Mouse (Mus musculus) MEL (cell line): ENCODE measurements around the gene Mt2. TPM values are rescaled to one million over a fixed set of nuclear protein-coding genes. Genes with fewer than 3 reads are reported as not detected.
A peak's percentile ranks its signal among the peaks of the same experiment; 100 is the strongest.
"Not testable (repeated sequence)": the region's sequence is repeated elsewhere in the genome, so short reads cannot be mapped to it uniquely, and the experiment has no call there.

ENCODE experiments used
- DNase-seq: peaks from one replicate; pipeline ENCODE4 v3.0.0; 2011; ENCODE audit warnings: low read depth, low spot score
- H3K27ac ChIP-seq: 2 replicates; pipeline ENCODE4 v1.5.1; 2012; ENCODE audit warnings: low read depth, mild to moderate bottlenecking, control low read depth, low read length, moderate library complexity; ENCODE audit not compliant: control insufficient read depth
- H3K27me3 ChIP-seq, 2 experiments: fragments of 150-350 bp in 1 of 2; sonication (generic) in 1 of 2; 2 replicates each; pipeline ENCODE4 v1.6.1; 2012; ENCODE audit warnings: low read length in 2 of 2, mild to moderate bottlenecking in 2 of 2, improper control_type of control experiment in 1 of 2, moderate library complexity in 1 of 2; ENCODE audit not compliant: insufficient read depth in 2 of 2, control insufficient read depth in 1 of 2
- H3K36me3 ChIP-seq, 2 experiments: 2 replicates each; pipeline ENCODE4 v1.6.1; 2012 to 2014; ENCODE audit warnings: low read length in 2 of 2, improper control_type of control experiment in 1 of 2, inconsistent platforms in 1 of 2, mild to moderate bottlenecking in 1 of 2; ENCODE audit not compliant: insufficient read depth in 2 of 2, control insufficient read depth in 1 of 2
- H3K4me1 ChIP-seq, 2 experiments: fragments of 150-350 bp in 1 of 2; sonication (generic) in 1 of 2; 2 replicates each; pipeline ENCODE4 v1.6.1; 2012; ENCODE audit warnings: low read length in 2 of 2, improper control_type of control experiment in 1 of 2, mild to moderate bottlenecking in 1 of 2; ENCODE audit not compliant: insufficient read depth in 2 of 2, control insufficient read depth in 1 of 2
- H3K4me3 ChIP-seq, 2 experiments: fragments of 150-350 bp in 1 of 2; sonication (generic) in 1 of 2; 2 replicates each; pipeline ENCODE4 v1.5.1; 2012; ENCODE audit warnings: low read depth in 2 of 2, low read length in 2 of 2, mild to moderate bottlenecking in 2 of 2, moderate library complexity in 2 of 2, control low read depth in 1 of 2, improper control_type of control experiment in 1 of 2; ENCODE audit not compliant: control insufficient read depth in 1 of 2, insufficient read depth in 1 of 2
- H3K79me2 ChIP-seq: 2 replicates; pipeline ENCODE4 v1.6.1; 2012; ENCODE audit warnings: mild to moderate bottlenecking, low read length, moderate library complexity; ENCODE audit not compliant: control insufficient read depth, poor library complexity, insufficient read depth
- H3K9ac ChIP-seq: 2 replicates; pipeline ENCODE4 v1.6.1; 2012; ENCODE audit warnings: low read depth, mild to moderate bottlenecking, control low read depth, low read length, moderate library complexity; ENCODE audit not compliant: control insufficient read depth, poor library complexity, severe bottlenecking
- H3K9me3 ChIP-seq: fragments of 150-350 bp; sonication (generic); replicated peaks from 2 replicates; pipeline ENCODE4 v1.6.1; 2012; ENCODE audit warnings: mild to moderate bottlenecking, low read length, improper control_type of control experiment, moderate library complexity; ENCODE audit not compliant: insufficient read depth
- BHLHE40 ChIP-seq: IDR thresholded peaks from 2 replicates; pipeline ENCODE4 v1.6.1; 2012; ENCODE audit warnings: low read depth, mild to moderate bottlenecking, inconsistent platforms, low read length, improper control_type of control experiment, borderline replicate concordance
- CTCF ChIP-seq, 3 experiments: IDR thresholded peaks in 2 of 3; conservative IDR thresholded peaks in 1 of 3; 2 replicates each; pipeline ENCODE4 v1.5.1; 2011 to 2012; ENCODE audit warnings: low read length in 3 of 3, low read depth in 2 of 3, mild to moderate bottlenecking in 2 of 3, improper control_type of control experiment in 1 of 3, inconsistent platforms in 1 of 3, mixed read lengths in 1 of 3, moderate library complexity in 1 of 3; ENCODE audit not compliant: control insufficient read depth in 1 of 3, insufficient read depth in 1 of 3, poor library complexity in 1 of 3, severe bottlenecking in 1 of 3
- EP300 ChIP-seq, 2 experiments: IDR thresholded peaks; 2 replicates each; pipeline ENCODE4 v1.6.1; 2011; ENCODE audit warnings: improper control_type of control experiment in 2 of 2, low read length in 2 of 2, low read depth in 1 of 2, mild to moderate bottlenecking in 1 of 2
- KAT2A ChIP-seq: conservative IDR thresholded peaks from 2 replicates; pipeline ENCODE4 v1.6.1; 2012; ENCODE audit warnings: low read depth, low read length, improper control_type of control experiment, inconsistent platforms
- MAZ ChIP-seq: IDR thresholded peaks from 2 replicates; pipeline ENCODE4 v1.6.1; 2012; ENCODE audit warnings: low read depth, mild to moderate bottlenecking, inconsistent platforms, low read length, improper control_type of control experiment
- MYC ChIP-seq: IDR thresholded peaks from 2 replicates; pipeline ENCODE4 v1.6.1; 2011; ENCODE audit warnings: low read depth, mild to moderate bottlenecking, low read length, improper control_type of control experiment, moderate library complexity
- POLR2AphosphoS2 ChIP-seq: IDR thresholded peaks from 2 replicates; pipeline ENCODE4 v1.6.1; 2011; ENCODE audit warnings: low read length, improper control_type of control experiment
- RAD21 ChIP-seq: IDR thresholded peaks from 2 replicates; pipeline ENCODE4 v1.6.1; 2011; ENCODE audit warnings: mild to moderate bottlenecking, low read depth, low read length, improper control_type of control experiment
- RCOR1 ChIP-seq: IDR thresholded peaks from 2 replicates; pipeline ENCODE4 v1.6.1; 2012; ENCODE audit warnings: low read depth, mild to moderate bottlenecking, inconsistent platforms, low read length, improper control_type of control experiment
- SIN3A ChIP-seq: IDR thresholded peaks from 2 replicates; pipeline ENCODE4 v1.6.1; 2012; ENCODE audit warnings: low read length, improper control_type of control experiment, inconsistent platforms
- SMC3 ChIP-seq: IDR thresholded peaks from 2 replicates; pipeline ENCODE4 v1.6.1; 2011; ENCODE audit warnings: low read depth, low read length, improper control_type of control experiment
- USF1 ChIP-seq: IDR thresholded peaks from 2 replicates; pipeline ENCODE4 v1.6.1; 2014; ENCODE audit warnings: low read depth, mild to moderate bottlenecking, inconsistent platforms, low read length, improper control_type of control experiment, moderate library complexity
- USF2 ChIP-seq, 2 experiments: IDR thresholded peaks; 2 replicates each; pipeline ENCODE4 v1.6.1; 2011 to 2012; ENCODE audit warnings: improper control_type of control experiment in 2 of 2, low read length in 2 of 2, borderline replicate concordance in 1 of 2, inconsistent platforms in 1 of 2, low read depth in 1 of 2, mild to moderate bottlenecking in 1 of 2; ENCODE audit not compliant: insufficient read depth in 1 of 2
- ZC3H11A ChIP-seq: IDR thresholded peaks from 2 replicates; pipeline ENCODE4 v1.6.1; 2012; ENCODE audit warnings: low read depth, mild to moderate bottlenecking, inconsistent platforms, low read length, improper control_type of control experiment
- ZNF384 ChIP-seq: IDR thresholded peaks from 2 replicates; pipeline ENCODE4 v1.6.1; 2012; ENCODE audit warnings: low read depth, mild to moderate bottlenecking, inconsistent platforms, low read length, improper control_type of control experiment
- polyA plus RNA-seq, 2 experiments: library from polyadenylated mRNA; stranded (reverse) in 1 of 2; unstranded in 1 of 2; fragments of >175 nt in 1 of 2; fragments of >200 nt in 1 of 2; gene quantifications; 2 replicates each; pipeline versions ENCODE4 v1.2.1 to v1.2.4; 2012; ENCODE audit warnings: low replicate concordance in 2 of 2, low read depth in 1 of 2; ENCODE audit not compliant: insufficient read length in 2 of 2, insufficient read depth in 1 of 2, missing spikeins in 1 of 2
- total RNA-seq: library from RNA; depleted of rRNA; stranded (reverse); fragments of 300-350 nt; gene quantifications from 2 replicates; pipeline ENCODE4 v1.2.3, GENCODE M21; 2012

Gene Mt2
- total and polyA plus RNA-seq, 3 experiments: 469 to 2,013 TPM; not detected in 1

- no peaks in the 10 kb centered on the region for H3K9me3 ChIP-seq
- DNase-seq: no peak
- peaks cover 6 to 18% of the 10 kb centered on the region in 2 experiments for H3K4me1 ChIP-seq
- no peaks in the 10 kb centered on the region for H3K27me3 ChIP-seq
- TF ChIP-seq USF1 (no peak), MAZ (no peak)
- H3K4me3 ChIP-seq: no peak overlapping the region
- no peaks in the 10 kb centered on the region for H3K79me2 ChIP-seq
- H3K9ac ChIP-seq: no peak overlapping the region
- H3K36me3 ChIP-seq: peaks cover 0 to 13% of the 10 kb centered on the region in 2 experiments; a peak in 2 of 4 replicates
- no peak overlapping the region for H3K27ac ChIP-seq
These were observed 17.9 kb upstream of the Mt2 start for GRCm38 (mm10) chr8:94154537-94154936.

- Histone ChIP-seq H3K36me3 (peaks cover 0 to 9% of the 10 kb centered on the region in 2 experiments; a peak in 2 of 4 replicates), H3K27ac (no peak overlapping the region), H3K4me3 (0 out of 4 replicates have a peak overlapping the region, but pooled peaks of 1 of the 2 experiments have one; percentile 19), H3K9me3 (no peaks in the 10 kb centered on the region), H3K4me1 (peaks cover 6 to 14% of the 10 kb centered on the region in 2 experiments), H3K9ac (no peak overlapping the region), H3K79me2 (no peaks in the 10 kb centered on the region), H3K27me3 (no peaks in the 10 kb centered on the region)
- TF ChIP-seq USF2 (IDR thresholded peaks at IDR 0.05; ENCODE audit: borderline replicate concordance in 1 of 2, insufficient read depth in 1 of 2, low read depth in 1 of 2, low read length in 2 of 2): no peak
- peak; percentile 58 for DNase-seq
These were observed 16.4 kb upstream of the Mt2 start for GRCm38 (mm10) chr8:94156092-94156491.

- H3K4me3 ChIP-seq, H3K27me3 ChIP-seq, H3K9ac ChIP-seq, H3K27ac ChIP-seq, H3K79me2 ChIP-seq, DNase-seq, H3K9me3 ChIP-seq: not testable (repeated sequence)
- Histone ChIP-seq H3K36me3 (peaks cover 0 to 15% of the 10 kb centered on the region in 2 experiments; a peak in 2 of 4 replicates), H3K4me1 (peaks cover 8 to 22% of the 10 kb centered on the region in 2 experiments)
These were observed 6.7 kb upstream of the Mt2 start for GRCm38 (mm10) chr8:94165772-94166171.

GRCm38 (mm10) chr8:94167244-94167643, 5.2 kb upstream of the Mt2 start:
- H3K27ac ChIP-seq: no peak overlapping the region
- peak overlapping the region; percentile 38 for H3K9ac ChIP-seq
- H3K79me2 ChIP-seq: peaks cover 8% of the 10 kb centered on the region; the same call in 1 of the 2 replicates
- peaks cover 11 to 35% of the 10 kb centered on the region in 2 experiments for H3K4me1 ChIP-seq
- no peaks in the 10 kb centered on the region for H3K27me3 ChIP-seq
- peak overlapping the region; percentile 41 to 50 for H3K4me3 ChIP-seq
- TF ChIP-seq SIN3A (peak; percentile 52; the same call in 1 of the 2 replicates), ZNF384 (peak; percentile 47; the same call in 1 of the 2 replicates), MYC (no peak), SMC3 (peak; percentile 94), POLR2AphosphoS2 (no peak), ZC3H11A (peak; percentile 76), RAD21 (peak; percentile 86), CTCF (IDR thresholded peaks at IDR 0.05 in 2 of 3, conservative IDR thresholded peaks at IDR 0.05 in 1 of 3; ENCODE audit: control insufficient read depth in 1 of 3, insufficient read depth in 1 of 3, low read depth in 2 of 3, low read length in 3 of 3, poor library complexity in 1 of 3, severe bottlenecking in 1 of 3) (peak; percentile 79 to 96 (median 92)), RCOR1 (peak; percentile 78), EP300 (IDR thresholded peaks at IDR 0.05; ENCODE audit: low read depth in 1 of 2, low read length in 2 of 2) (no peak), KAT2A (no peak), BHLHE40 (no peak)
- H3K9me3 ChIP-seq: no peaks in the 10 kb centered on the region
- peaks cover 0 to 24% of the 10 kb centered on the region in 2 experiments; a peak in 2 of 4 replicates for H3K36me3 ChIP-seq
- peak; percentile 91 for DNase-seq
